Mouse (Mus musculus) intestine, embryonic 16.5 days (tissue): ENCODE data around the gene Xlr3c. TPM values are rescaled to one million over a fixed set of nuclear protein-coding genes. Genes with fewer than 3 reads are reported as not detected.
"Not testable (repeated sequence)": the region's sequence is repeated elsewhere in the genome, so short reads cannot be mapped to it uniquely, and the experiment has no call there.

Experiments
- ATAC-seq: fragments of 200-750 bp; cut with Nextera tagmentation; 2 replicates; pipeline ENCODE4 v1.8.0; 2017; ENCODE audit warnings: moderate TSS enrichment, moderate library complexity
- H3K27ac ChIP-seq: fragments of 300-500 bp; sonication (generic); 2 replicates; pipeline ENCODE4 v1.5.1; 2014; ENCODE audit warnings: mild to moderate bottlenecking, low read length
- H3K27me3 ChIP-seq: fragments of 300-500 bp; sonication (generic); replicated peaks from 2 replicates; pipeline ENCODE4 v1.6.1; 2014; ENCODE audit warnings: low read length, control low read depth, mixed read lengths; ENCODE audit not compliant: control insufficient read depth, insufficient read depth
- H3K36me3 ChIP-seq: fragments of 300-500 bp; sonication (generic); 2 replicates; pipeline ENCODE4 v1.6.1; 2014; ENCODE audit warnings: low read length, control low read depth; ENCODE audit not compliant: control insufficient read depth, insufficient read depth
- H3K4me1 ChIP-seq: fragments of 300-500 bp; sonication (generic); 2 replicates; pipeline ENCODE4 v1.6.1; 2014; ENCODE audit warnings: low read length, control low read depth, mixed read lengths; ENCODE audit not compliant: control insufficient read depth, insufficient read depth
- H3K4me2 ChIP-seq: fragments of 300-500 bp; sonication (generic); 2 replicates; pipeline ENCODE4 v1.6.1; 2014; ENCODE audit warnings: low read depth, low read length, control low read depth
- H3K4me3 ChIP-seq: fragments of 300-500 bp; sonication (generic); 2 replicates; pipeline ENCODE4 v1.5.1; 2014; ENCODE audit warnings: mild to moderate bottlenecking, low read length
- H3K9ac ChIP-seq: fragments of 300-500 bp; sonication (generic); 2 replicates; pipeline ENCODE4 v1.6.1; 2014; ENCODE audit warnings: low read depth, low read length
- H3K9me3 ChIP-seq: fragments of 300-500 bp; sonication (generic); 2 replicates; pipeline ENCODE4 v1.6.1; 2016; ENCODE audit warnings: low read length, control low read depth; ENCODE audit not compliant: control insufficient read depth
- whole genome bisulfite sequencing: fragments of 180-500 bp; shearing (Covaris S2); extraction: QIAGEN DNeasy Blood & Tissue Kit; methylation state at CpG from one replicate; pipeline ENCODE4 v1.1.7; 2014; 5-methylcytosine and 5-hydroxymethylcytosine counted together
- polyA plus RNA-seq: library from polyadenylated mRNA; unstranded; fragments of >200 nt; fragmentation: Nextera tagmentation; extraction: Ambion mirVana; gene quantifications from 2 replicates; pipeline ENCODE4 v1.2.1, GENCODE M21; 2015

Xlr3c gene
- polyA plus RNA-seq, 1 experiment from 2014 or later = not detected

- 0 out of 2 replicates have a peak, but pooled peaks cover 3% of the 10 kb centered on the region for H3K27me3 ChIP-seq
- ATAC-seq = no peak
- H3K36me3 ChIP-seq = no peaks in the 10 kb centered on the region
- H3K9me3 ChIP-seq = no peaks in the 10 kb centered on the region
- no peak overlapping the region for H3K4me3 ChIP-seq
- H3K9ac ChIP-seq = no peak overlapping the region
- H3K4me2 ChIP-seq = no peak overlapping the region
- WGBS = 47% methylated on average over 1 of the region's 1 CpGs
- no peak overlapping the region for H3K27ac ChIP-seq
- no peaks in the 10 kb centered on the region for H3K4me1 ChIP-seq
Observed at GRCm38 (mm10) chrX:73225365-73225764, 39.8 kb downstream of the Xlr3c start.

GRCm38 (mm10) chrX:73213819-73214564, 51.2 kb downstream of the Xlr3c start, which contains the start of gene Xlr4b:
Gene Xlr4b, plus strand, starts transcription at chrX:73214333.
- 71% methylated on average over 12 of the region's 19 CpGs for WGBS
- H3K4me1 ChIP-seq, H3K9me3 ChIP-seq, ATAC-seq, H3K36me3 ChIP-seq, H3K27me3 ChIP-seq, H3K27ac ChIP-seq, H3K4me2 ChIP-seq, H3K4me3 ChIP-seq, H3K9ac ChIP-seq: not testable (repeated sequence)

Other genes with a start within 250 kb of the Xlr3c start
- gene Pnma5, start 228.3 kb downstream of the Xlr3c start, polyA plus RNA-seq = not detected in 2 replicates
- 0.06 and 0.11 TPM in 2 replicates for gene Pnma3, start 200.6 kb downstream of the Xlr3c start, polyA plus RNA-seq
- gene Xlr4a, start 182.9 kb downstream of the Xlr3c start, polyA plus RNA-seq = 3.0 and 4.3 TPM in 2 replicates
- gene Xlr3a, start 168.3 kb downstream of the Xlr3c start, polyA plus RNA-seq = 8.8 and 9.4 TPM in 2 replicates
- gene Gm14685, start 148.3 kb downstream of the Xlr3c start, polyA plus RNA-seq = 0.33 TPM in 1 of 2 replicates, not detected in the other
- 0.10 and 0.28 TPM in 2 replicates for gene Xlr5b, start 116.6 kb downstream of the Xlr3c start, polyA plus RNA-seq
- 0.39 TPM in 1 of 2 replicates, not detected in the other for gene DXBay18, start 115.9 kb downstream of the Xlr3c start, polyA plus RNA-seq
- not detected in 2 replicates for gene Spin2d, start 88.4 kb downstream of the Xlr3c start, polyA plus RNA-seq
- 7.6 and 7.9 TPM in 2 replicates for gene Xlr3b, start 73.2 kb downstream of the Xlr3c start, polyA plus RNA-seq
- gene Xlr4b, start 51.1 kb downstream of the Xlr3c start, polyA plus RNA-seq = 1.8 and 1.9 TPM in 2 replicates
- gene F8a, start 37.1 kb downstream of the Xlr3c start, polyA plus RNA-seq = 14.7 and 14.9 TPM in 2 replicates
- gene Xlr4c, start 22.3 kb downstream of the Xlr3c start, polyA plus RNA-seq = 1.2 and 1.6 TPM in 2 replicates
- 0.40 and 0.42 TPM in 2 replicates for gene Xlr5a, start 27.6 kb upstream of the Xlr3c start, polyA plus RNA-seq
- 0.26 TPM in 1 of 2 replicates, not detected in the other for gene Xlr5c, start 27.6 kb upstream of the Xlr3c start, polyA plus RNA-seq
- not detected in 2 replicates for gene Gm45015, start 71.5 kb upstream of the Xlr3c start, polyA plus RNA-seq
- gene Zfp275, start 77.2 kb upstream of the Xlr3c start, polyA plus RNA-seq = 7.4 and 8.1 TPM in 2 replicates
- not detected in 2 replicates for gene Gm18336, start 133.3 kb upstream of the Xlr3c start, polyA plus RNA-seq
- 0.45 and 0.55 TPM in 2 replicates for gene Zfp92, start 145.7 kb upstream of the Xlr3c start, polyA plus RNA-seq
- gene Trex2, start 170.0 kb upstream of the Xlr3c start, polyA plus RNA-seq = not detected in 2 replicates
- 47.5 and 60.3 TPM in 2 replicates for gene Haus7, start 193.7 kb upstream of the Xlr3c start, polyA plus RNA-seq
- 48.1 and 54.3 TPM in 2 replicates for gene Bgn, start 218.2 kb upstream of the Xlr3c start, polyA plus RNA-seq
- 0.18 and 0.32 TPM in 2 replicates for gene Atp2b3, start 237.7 kb upstream of the Xlr3c start, polyA plus RNA-seq